Mouse (Mus musculus) liver, embryonic 14.5 days (tissue): ENCODE data around the gene Sept3.

Experiments
- CTCF ChIP-seq: IDR thresholded peaks from 2 replicates; pipeline ENCODE4 v1.5.1; 2016; ENCODE audit warnings: antibody characterized with exemption, low read depth, control low read depth
- EP300 ChIP-seq: IDR thresholded peaks from 2 replicates; pipeline ENCODE4 v1.6.1; 2016; ENCODE audit warnings: antibody characterized with exemption, low read depth

DNA sequence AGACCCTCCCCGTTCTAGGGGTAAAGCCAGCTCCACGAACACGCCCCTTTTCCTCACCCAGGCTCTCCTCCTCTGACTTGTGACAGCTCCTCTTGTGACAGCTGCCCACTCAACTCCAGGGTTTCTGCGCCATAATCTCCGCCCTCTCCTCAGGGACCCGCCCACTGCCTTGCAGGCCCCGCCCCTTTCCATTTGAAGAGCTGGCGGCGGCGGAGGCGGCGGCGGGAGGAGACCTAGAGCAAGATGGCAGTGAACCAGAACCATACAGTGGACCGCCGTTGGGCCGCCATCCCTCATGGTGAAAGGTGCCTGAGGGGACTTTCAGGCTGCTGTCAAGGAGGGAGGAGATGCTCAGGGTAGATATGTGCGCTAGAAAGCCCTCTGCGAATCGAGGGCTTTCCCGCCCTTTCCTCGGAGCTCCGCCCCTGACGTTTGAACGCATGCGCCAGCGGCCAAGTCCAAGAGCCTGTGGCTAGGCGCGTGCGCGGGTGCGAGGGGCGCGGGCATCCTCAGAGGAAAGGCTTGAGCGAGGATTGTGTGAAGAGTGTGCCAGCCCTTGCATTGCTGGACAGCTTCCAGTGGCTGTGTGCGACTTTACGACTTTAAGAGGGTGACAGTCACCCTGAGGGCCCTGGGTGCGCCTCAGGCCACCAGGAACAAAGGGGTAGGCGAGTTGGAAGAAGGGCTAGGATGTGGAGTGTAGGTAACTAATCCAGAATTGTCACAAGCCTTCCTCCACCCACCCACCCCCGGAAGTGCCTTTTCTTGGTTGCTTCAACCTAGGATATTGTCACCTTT lies 24.3 kb downstream of the Sept3 start, which contains the start of gene Wbp2nl:
- TF ChIP-seq CTCF: no peak
- no peak for TF ChIP-seq EP300
